Mouse (Mus musculus) bone marrow, adult 2 months (tissue): ENCODE measurements around the gene Zdhhc9.

Experiments
- CTCF ChIP-seq: fragments of 200-500 bp; IDR thresholded peaks from 2 replicates; pipeline ENCODE4 v1.5.1; 2011; ENCODE audit warnings: low read length, control low read depth; ENCODE audit not compliant: control insufficient read depth, insufficient read depth
- POLR2A ChIP-seq: fragments of 200-500 bp; IDR thresholded peaks from 2 replicates; pipeline ENCODE4 v1.6.1; 2011; ENCODE audit warnings: low read depth, mild to moderate bottlenecking, control low read depth, low read length, borderline replicate concordance; ENCODE audit not compliant: control insufficient read depth

DNA sequence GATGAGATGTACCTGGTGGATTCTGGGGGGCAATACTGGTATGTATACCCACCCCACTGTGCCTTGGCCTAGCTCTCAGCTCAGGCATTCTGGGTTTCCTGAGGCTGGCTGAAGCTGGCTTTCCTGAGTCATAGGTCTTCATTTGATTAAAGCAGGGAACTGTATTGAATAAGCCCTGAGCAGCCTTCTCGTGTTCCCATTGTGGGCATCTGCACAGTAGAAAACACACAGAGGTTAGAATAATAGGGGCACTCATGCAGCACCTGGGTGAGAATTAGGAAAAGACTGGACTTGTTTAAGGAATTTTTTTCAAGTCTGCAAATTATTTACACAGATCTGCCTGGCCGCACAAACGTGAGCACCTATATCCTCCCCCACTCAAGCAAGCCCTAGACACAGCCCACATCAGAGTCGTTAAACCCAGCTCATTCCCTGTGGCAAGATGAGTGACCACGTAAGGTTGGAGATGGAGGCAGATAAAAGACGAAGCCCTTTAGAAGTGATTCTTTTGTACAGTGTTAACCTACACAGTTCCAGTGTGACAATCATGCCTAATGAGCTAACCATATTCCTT lies 81.7 kb downstream of the Zdhhc9 start:
- no peak for TF ChIP-seq CTCF
- no peak for TF ChIP-seq POLR2A
